Mouse (Mus musculus) embryonic facial prominence, embryonic 15.5 days (tissue): ENCODE measurements around the gene Nav2. TPM values are rescaled to one million over a fixed set of nuclear protein-coding genes. Genes with fewer than 3 reads are reported as not detected.

Experiments used
- ATAC-seq: fragments of 200-750 bp; cut with Nextera tagmentation; 2 replicates; pipeline ENCODE4 v1.8.0; 2017; ENCODE audit warnings: low read depth, moderate TSS enrichment; ENCODE audit not compliant: insufficient number of reproducible peaks, low FRiP score, low TSS enrichment
- H3K27ac ChIP-seq: fragments of 300-500 bp; sonication (generic); replicated peaks from 2 replicates; pipeline ENCODE4 v1.5.1; 2015; ENCODE audit warnings: mild to moderate bottlenecking, inconsistent platforms
- H3K27me3 ChIP-seq: fragments of 300-500 bp; sonication (generic); 2 replicates; pipeline ENCODE4 v1.6.1; 2015; ENCODE audit warnings: inconsistent platforms
- H3K36me3 ChIP-seq: fragments of 300-500 bp; sonication (generic); 2 replicates; pipeline ENCODE4 v1.6.1; 2015; ENCODE audit warnings: mild to moderate bottlenecking, inconsistent platforms
- H3K4me1 ChIP-seq: fragments of 300-500 bp; sonication (generic); 2 replicates; pipeline ENCODE4 v1.6.1; 2015; ENCODE audit warnings: inconsistent platforms
- H3K4me2 ChIP-seq: fragments of 300-500 bp; sonication (generic); replicated peaks from 2 replicates; pipeline ENCODE4 v1.6.1; 2015; ENCODE audit warnings: mild to moderate bottlenecking, inconsistent platforms
- H3K4me3 ChIP-seq: fragments of 300-500 bp; sonication (generic); replicated peaks from 2 replicates; pipeline ENCODE4 v1.5.1; 2015; ENCODE audit warnings: mild to moderate bottlenecking, inconsistent platforms
- H3K9ac ChIP-seq: fragments of 300-500 bp; sonication (generic); 2 replicates; pipeline ENCODE4 v1.6.1; 2015; ENCODE audit warnings: inconsistent platforms
- H3K9me3 ChIP-seq: fragments of 300-500 bp; sonication (generic); replicated peaks from 2 replicates; pipeline ENCODE4 v1.6.1; 2016; ENCODE audit warnings: inconsistent platforms
- WGBS: fragments of 180-500 bp; shearing (Covaris S2); methylation state at CpG from one replicate; pipeline ENCODE4 v1.1.7; 2015; 5-methylcytosine and 5-hydroxymethylcytosine counted together
- polyA plus RNA-seq: library from polyadenylated mRNA; unstranded; fragments of >200 nt; fragmentation: Nextera tagmentation; extraction: Ambion mirVana; gene quantifications from 2 replicates; pipeline ENCODE4 v1.2.1, GENCODE M21; 2015

Nav2 gene
- polyA plus RNA-seq, 1 experiment from 2014 or later = 23.4 TPM

GRCm38 (mm10) chr7:48876526-48876925 lies 32.0 kb upstream of the Nav2 start:
- ATAC-seq = no peak
- H3K4me3 ChIP-seq = no peak overlapping the region
- no peak overlapping the region for H3K27ac ChIP-seq
- H3K9me3 ChIP-seq = no peaks in the 10 kb centered on the region
- peaks cover 8% of the 10 kb centered on the region; the same call in 1 of the 2 replicates for H3K4me1 ChIP-seq
- no peak overlapping the region for H3K4me2 ChIP-seq
- no peaks in the 10 kb centered on the region for H3K27me3 ChIP-seq
- WGBS = 69% methylated on average over 4 of the region's 4 CpGs
- H3K36me3 ChIP-seq = peaks cover 51% of the 10 kb centered on the region
- no peak overlapping the region for H3K9ac ChIP-seq

- ATAC-seq = no peak
- no peak overlapping the region for H3K27ac ChIP-seq
- WGBS = 79% methylated on average over 15 of the region's 15 CpGs
Measured at GRCm38 (mm10) chr7:48877786-48878390, 30.6 kb upstream of the Nav2 start.

DNA sequence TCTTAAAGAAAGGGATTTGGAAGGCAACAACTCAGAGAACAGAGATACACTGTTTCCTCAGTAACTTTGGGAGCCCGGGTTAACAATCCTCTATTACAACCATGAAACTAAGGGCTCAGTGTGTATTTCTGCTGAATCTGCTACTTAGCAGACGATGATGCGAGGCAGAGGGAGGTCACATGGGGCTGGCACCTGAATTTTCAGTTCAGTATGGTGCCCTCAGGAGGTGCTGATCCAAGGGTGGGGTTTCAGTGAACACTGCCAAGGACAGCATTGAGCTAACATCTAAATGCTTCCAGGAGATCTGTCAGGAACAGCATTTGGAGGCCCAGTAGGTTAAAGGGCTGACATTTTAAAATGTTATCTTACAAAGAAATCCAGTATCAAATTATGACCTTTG lies 28.9 kb upstream of the Nav2 start:
- Histone ChIP-seq H3K4me3 (peak overlapping the region; percentile 24), H3K4me2 (peak overlapping the region; percentile 42), H3K9ac (no peak overlapping the region), H3K36me3 (peaks cover 23% of the 10 kb centered on the region; the same call in 1 of the 2 replicates), H3K27me3 (peaks cover 11% of the 10 kb centered on the region; the same call in 1 of the 2 replicates), H3K4me1 (peaks cover 20% of the 10 kb centered on the region; the same call in 1 of the 2 replicates), H3K27ac (no peak overlapping the region), H3K9me3 (no peaks in the 10 kb centered on the region)
- 42% methylated on average over 3 of the region's 3 CpGs for WGBS
- ATAC-seq = no peak

More at GRCm38 (mm10) chr7:48877786-48878390, 30.6 kb upstream of the Nav2 start:
- Histone ChIP-seq H3K4me1 (peaks cover 19% of the 10 kb centered on the region; the same call in 1 of the 2 replicates), H3K4me3 (no peak overlapping the region), H3K27me3 (peaks cover 7% of the 10 kb centered on the region; the same call in 1 of the 2 replicates), H3K36me3 (peaks cover 37% of the 10 kb centered on the region), H3K4me2 (0 out of 2 replicates have a peak overlapping the region, but pooled peaks have one; percentile 17), H3K9ac (no peak overlapping the region), H3K9me3 (no peaks in the 10 kb centered on the region)

GRCm38 (mm10) chr7:48880591-48881481 lies 27.7 kb upstream of the Nav2 start:
- H3K27me3 ChIP-seq = peaks cover 11% of the 10 kb centered on the region; the same call in 1 of the 2 replicates
- WGBS = under 1% methylated on average over 73 of the region's 77 CpGs
- no peaks in the 10 kb centered on the region for H3K9me3 ChIP-seq
- peak; percentile 97 for ATAC-seq
- peak overlapping the region; percentile 87 for H3K4me3 ChIP-seq
- peak overlapping the region; percentile 94 for H3K4me2 ChIP-seq
- H3K36me3 ChIP-seq = 0 out of 2 replicates have a peak, but pooled peaks cover 11% of the 10 kb centered on the region
- H3K9ac ChIP-seq = peak overlapping the region; percentile 62
- H3K27ac ChIP-seq = peak overlapping the region; percentile 83
- peaks cover 20% of the 10 kb centered on the region; the same call in 1 of the 2 replicates for H3K4me1 ChIP-seq

DNA sequence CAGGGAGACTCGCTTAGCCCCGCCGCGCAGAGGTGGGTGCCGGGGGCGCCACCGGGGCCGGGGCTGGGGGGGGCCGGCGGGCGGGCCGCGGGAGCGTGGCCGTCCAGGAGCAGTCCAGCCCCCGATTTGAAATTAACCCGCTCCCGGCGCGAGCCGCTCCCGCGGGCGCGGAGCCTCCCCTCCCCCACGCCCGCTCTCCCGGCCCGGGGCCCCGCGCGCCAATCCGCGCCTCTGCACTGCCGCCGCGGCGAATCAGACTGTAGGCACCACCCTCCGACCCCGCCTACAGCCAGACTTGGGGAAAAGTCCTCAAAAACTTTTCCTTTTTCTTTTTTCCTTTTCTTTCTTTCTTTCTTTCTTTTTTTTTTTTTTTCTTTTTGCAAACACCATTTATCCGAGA lies 27.0 kb upstream of the Nav2 start, which contains the start of gene E2f8:
Gene E2f8 (minus strand): TSS at position 111 of the 400 bp plus-strand sequence.
- under 1% methylated on average over 41 of the region's 41 CpGs for WGBS
- peak within 1 kb of the TSS; percentile 94 for H3K4me2 ChIP-seq
- peak within 1 kb of the TSS; percentile 87 for H3K4me3 ChIP-seq
- H3K27me3 ChIP-seq = peaks cover 11% of the 10 kb centered on the region; the same call in 1 of the 2 replicates
- H3K27ac ChIP-seq = peak within 1 kb of the TSS; percentile 83
- H3K9me3 ChIP-seq = no peaks in the 10 kb centered on the region
- H3K4me1 ChIP-seq = peaks cover 20% of the 10 kb centered on the region; the same call in 1 of the 2 replicates
- peak; percentile 86 for ATAC-seq
- peak within 1 kb of the TSS; percentile 62 for H3K9ac ChIP-seq
- H3K36me3 ChIP-seq = 0 out of 2 replicates have a peak, but pooled peaks cover 9% of the 10 kb centered on the region

DNA sequence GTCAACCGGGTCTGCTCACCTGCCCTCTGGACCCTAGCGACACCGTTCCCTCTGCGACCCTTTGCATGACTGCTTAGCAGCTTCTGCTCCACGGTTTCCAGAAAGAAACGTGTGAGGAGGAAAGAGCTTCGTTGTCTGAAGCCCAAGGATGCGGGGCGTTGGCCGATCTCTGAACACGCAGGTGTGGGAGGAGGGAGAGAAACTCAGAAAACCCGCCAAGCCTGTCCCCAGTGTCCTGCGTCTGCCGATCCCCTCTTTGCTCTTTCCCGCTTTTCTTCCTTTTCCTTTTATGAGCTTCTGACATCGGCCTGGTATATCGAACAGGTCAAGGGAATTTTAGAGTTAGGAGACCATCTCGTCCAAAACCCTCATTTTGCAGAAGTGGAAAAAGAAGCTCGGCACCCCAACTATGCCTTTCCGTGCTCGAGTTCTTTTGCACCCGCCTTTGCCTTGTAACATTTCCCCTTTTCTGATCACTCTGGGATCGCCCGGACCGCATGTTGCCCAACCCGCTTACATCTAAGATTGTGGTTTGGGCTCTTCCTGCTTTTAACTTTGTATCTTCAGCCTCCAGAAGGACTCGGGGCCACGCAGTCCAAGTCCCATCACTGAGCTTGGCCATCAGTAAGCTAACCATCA lies 26.4 kb upstream of the Nav2 start:
- Histone ChIP-seq H3K4me1 (peaks cover 23% of the 10 kb centered on the region; the same call in 1 of the 2 replicates), H3K9ac (peak overlapping the region; percentile 39), H3K27me3 (peaks cover 11% of the 10 kb centered on the region; the same call in 1 of the 2 replicates), H3K9me3 (no peaks in the 10 kb centered on the region), H3K36me3 (0 out of 2 replicates have a peak, but pooled peaks cover 4% of the 10 kb centered on the region), H3K4me3 (peak overlapping the region; percentile 87), H3K4me2 (peak overlapping the region; percentile 94), H3K27ac (peak overlapping the region; percentile 61)
- WGBS = 2% methylated on average over 28 of the region's 28 CpGs
- ATAC-seq = no peak

GRCm38 (mm10) chr7:48883525-48884265 lies 24.8 kb upstream of the Nav2 start:
- peaks cover 11% of the 10 kb centered on the region; the same call in 1 of the 2 replicates for H3K27me3 ChIP-seq

GRCm38 (mm10) chr7:48884266-48884611 lies 24.3 kb upstream of the Nav2 start:
- Histone ChIP-seq H3K9me3 (no peaks in the 10 kb centered on the region), H3K9ac (no peak overlapping the region), H3K4me1 (peaks cover 36% of the 10 kb centered on the region), H3K4me2 (no peak overlapping the region), H3K27me3 (peaks cover 11% of the 10 kb centered on the region; the same call in 1 of the 2 replicates), H3K36me3 (no peaks in the 10 kb centered on the region), H3K4me3 (no peak overlapping the region), H3K27ac (no peak overlapping the region)
- WGBS = 64% methylated on average over 5 of the region's 5 CpGs
- ATAC-seq = no peak

More at GRCm38 (mm10) chr7:48883525-48884265, 24.8 kb upstream of the Nav2 start:
- 72% methylated on average over 4 of the region's 4 CpGs for WGBS
- no peaks in the 10 kb centered on the region for H3K36me3 ChIP-seq
- peaks cover 37% of the 10 kb centered on the region for H3K4me1 ChIP-seq
- H3K9me3 ChIP-seq = no peaks in the 10 kb centered on the region
- ATAC-seq = no peak
- H3K4me2 ChIP-seq = no peak overlapping the region
- H3K9ac ChIP-seq = no peak overlapping the region
- no peak overlapping the region for H3K27ac ChIP-seq
- no peak overlapping the region for H3K4me3 ChIP-seq

GRCm38 (mm10) chr7:48887973-48888372 lies 20.5 kb upstream of the Nav2 start:
- Histone ChIP-seq H3K9me3 (no peaks in the 10 kb centered on the region), H3K4me1 (peaks cover 26% of the 10 kb centered on the region), H3K27ac (no peak overlapping the region), H3K4me2 (no peak overlapping the region), H3K9ac (no peak overlapping the region), H3K4me3 (no peak overlapping the region), H3K36me3 (no peaks in the 10 kb centered on the region), H3K27me3 (peaks cover 4% of the 10 kb centered on the region; the same call in 1 of the 2 replicates)
- ATAC-seq = no peak
- 30% methylated on average over 8 of the region's 8 CpGs for WGBS

DNA sequence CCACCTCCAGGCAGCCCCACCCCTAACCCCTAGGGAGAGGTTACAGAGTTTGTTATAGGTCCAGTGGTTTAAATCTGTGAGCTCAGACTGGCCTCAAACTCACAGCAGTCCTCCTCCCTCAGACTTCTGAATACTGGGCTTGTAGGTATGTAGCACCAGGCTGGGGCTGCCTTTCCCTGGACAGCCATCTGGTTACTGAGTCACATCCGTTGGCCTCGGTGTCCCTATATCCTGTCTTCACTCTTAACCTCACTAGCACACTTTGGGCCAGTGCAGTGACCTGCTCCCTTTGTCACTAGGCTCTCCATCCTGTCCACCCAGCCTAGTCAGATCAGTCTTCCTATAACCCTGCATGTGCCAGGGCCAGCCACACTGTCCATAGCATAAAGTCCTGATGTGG lies 19.8 kb upstream of the Nav2 start:
- no peak for ATAC-seq
- Histone ChIP-seq H3K36me3 (no peaks in the 10 kb centered on the region), H3K27me3 (no peaks in the 10 kb centered on the region), H3K4me1 (peaks cover 25% of the 10 kb centered on the region), H3K9me3 (no peaks in the 10 kb centered on the region), H3K27ac (peak overlapping the region; percentile 44; the same call in 1 of the 2 replicates), H3K9ac (no peak overlapping the region), H3K4me2 (no peak overlapping the region), H3K4me3 (no peak overlapping the region)
- WGBS = 65% methylated on average over 2 of the region's 2 CpGs
